Mouse (Mus musculus): Measurements from ENCODE around the gene Trim14.

DNA sequence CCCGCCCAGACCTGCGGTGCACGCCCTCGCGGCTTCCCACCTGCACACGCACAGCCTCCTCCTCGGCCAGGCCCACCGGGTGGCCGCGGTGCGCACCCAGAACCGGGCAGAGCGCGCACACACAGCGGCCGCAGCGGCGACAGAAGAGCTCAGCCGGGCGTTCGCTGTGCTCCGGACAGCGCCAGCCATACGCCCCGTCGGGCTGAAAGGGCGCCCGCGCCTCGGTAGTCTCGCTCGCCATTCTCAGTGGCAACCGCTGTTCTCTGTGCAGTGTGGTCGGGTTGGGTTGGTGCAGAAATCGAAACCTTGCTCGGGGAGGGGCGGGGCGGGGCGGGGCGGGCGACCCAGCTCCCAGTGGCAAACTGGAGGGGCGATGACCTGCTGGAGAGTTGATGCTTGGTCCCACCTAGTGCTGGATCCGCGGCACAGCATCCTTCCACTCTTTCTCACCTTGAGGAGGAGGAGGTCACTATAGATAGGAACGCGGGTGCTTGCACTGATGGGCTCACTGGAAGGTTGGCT is at the start of gene Trim14:
- TF ChIP-seq POU5F1 (IDR thresholded peaks at IDR 0.05; ENCODE audit: borderline replicate concordance, low read length) (no peak), CTCF (conservative IDR thresholded peaks at IDR 0.05; ENCODE audit: low read length) (0 out of 2 replicates have a peak, but pooled peaks have one; percentile 6), NANOG (IDR thresholded peaks at IDR 0.05; ENCODE audit: borderline replicate concordance, low read length) (no peak)
